Mouse (Mus musculus) forebrain, embryonic 13.5 days (tissue): ENCODE data around the gene Sema4b. TPM values are rescaled to one million over a fixed set of nuclear protein-coding genes. Genes with fewer than 3 reads are reported as not detected.

Experiments used
- ATAC-seq: fragments of 200-750 bp; cut with Nextera tagmentation; 2 replicates; pipeline ENCODE4 v1.8.0; 2017
- H3K27ac ChIP-seq: fragments of 300-500 bp; sonication (generic); 2 replicates; pipeline ENCODE4 v1.5.1; 2015; ENCODE audit warnings: inconsistent platforms, mild to moderate bottlenecking, moderate library complexity
- H3K27me3 ChIP-seq: fragments of 300-500 bp; sonication (generic); 2 replicates; pipeline ENCODE4 v1.6.1; 2015; ENCODE audit warnings: mild to moderate bottlenecking, inconsistent platforms
- H3K36me3 ChIP-seq: fragments of 300-500 bp; sonication (generic); 2 replicates; pipeline ENCODE4 v1.6.1; 2015; ENCODE audit warnings: mild to moderate bottlenecking, inconsistent platforms; ENCODE audit not compliant: poor library complexity, severe bottlenecking
- H3K4me1 ChIP-seq: fragments of 300-500 bp; sonication (generic); 2 replicates; pipeline ENCODE4 v1.6.1; 2015; ENCODE audit warnings: inconsistent platforms
- H3K4me2 ChIP-seq: fragments of 300-500 bp; sonication (generic); 2 replicates; pipeline ENCODE4 v1.6.1; 2015; ENCODE audit warnings: inconsistent platforms, mild to moderate bottlenecking, moderate library complexity
- H3K4me3 ChIP-seq: fragments of 300-500 bp; sonication (generic); 2 replicates; pipeline ENCODE4 v1.5.1; 2015; ENCODE audit warnings: mild to moderate bottlenecking, inconsistent platforms
- H3K9ac ChIP-seq: fragments of 300-500 bp; sonication (generic); 2 replicates; pipeline ENCODE4 v1.6.1; 2015; ENCODE audit warnings: mild to moderate bottlenecking, inconsistent platforms
- H3K9me3 ChIP-seq: fragments of 300-500 bp; sonication (generic); replicated peaks from 2 replicates; pipeline ENCODE4 v1.6.1; 2016; ENCODE audit warnings: inconsistent platforms
- WGBS: fragments of 180-500 bp; shearing (Covaris S2); methylation state at CpG from one replicate; pipeline ENCODE4 v1.1.7; 2015; 5-methylcytosine and 5-hydroxymethylcytosine counted together
- polyA plus RNA-seq: library from polyadenylated mRNA; unstranded; fragments of >200 nt; fragmentation: Nextera tagmentation; extraction: Ambion mirVana; gene quantifications from 2 replicates; pipeline ENCODE4 v1.2.1, GENCODE M21; 2015

Gene Sema4b
- polyA plus RNA-seq, 1 experiment from 2014 or later: 20.7 TPM

- H3K36me3 ChIP-seq: peaks cover 14% of the 10 kb centered on the region
- H3K4me1 ChIP-seq: peaks cover 30% of the 10 kb centered on the region
- H3K27ac ChIP-seq: no peak overlapping the region
- H3K27me3 ChIP-seq: peaks cover 15% of the 10 kb centered on the region
- H3K4me2 ChIP-seq: peak overlapping the region; percentile 83
- H3K4me3 ChIP-seq: peak overlapping the region; percentile 68
- no peak; the same call in 1 of the 2 replicates for ATAC-seq
- peak overlapping the region; percentile 77 for H3K9ac ChIP-seq
- H3K9me3 ChIP-seq: no peaks in the 10 kb centered on the region
- WGBS: under 1% methylated on average over 29 of the region's 29 CpGs
Measured at GRCm38 (mm10) chr7:80231971-80232488, 45.4 kb downstream of the Sema4b start.

GRCm38 (mm10) chr7:80232489-80233029 lies 45.9 kb downstream of the Sema4b start, which contains the start of the genes Cib1 and Gdpgp1:
Cib1 (minus strand) TSS chr7:80232813.
Gdpgp1 (plus strand) TSS chr7:80232865.
- under 1% methylated on average over 54 of the region's 56 CpGs for WGBS
- H3K27ac ChIP-seq: no peak within 1 kb of the TSS
- peak; percentile 96 for ATAC-seq

GRCm38 (mm10) chr7:80233799-80234198 lies 47.2 kb downstream of the Sema4b start:
- ATAC-seq: no peak
- Histone ChIP-seq H3K4me1 (peaks cover 30% of the 10 kb centered on the region), H3K4me3 (0 out of 2 replicates have a peak overlapping the region, but pooled peaks have one; percentile 68), H3K27me3 (peaks cover 15% of the 10 kb centered on the region), H3K9ac (0 out of 2 replicates have a peak overlapping the region, but pooled peaks have one; percentile 16), H3K9me3 (no peaks in the 10 kb centered on the region), H3K27ac (no peak overlapping the region), H3K36me3 (peaks cover 8% of the 10 kb centered on the region), H3K4me2 (peak overlapping the region; percentile 83)
- 84% methylated on average over 9 of the region's 9 CpGs for WGBS

More at GRCm38 (mm10) chr7:80232489-80233029, 45.9 kb downstream of the Sema4b start, which contains the start of the genes Cib1 and Gdpgp1:
- Histone ChIP-seq H3K27me3 (peaks cover 15% of the 10 kb centered on the region), H3K4me1 (peaks cover 30% of the 10 kb centered on the region), H3K4me2 (peak within 1 kb of the TSS; percentile 83), H3K4me3 (peak within 1 kb of the TSS; percentile 68), H3K36me3 (peaks cover 8% of the 10 kb centered on the region; the same call in 1 of the 2 replicates), H3K9ac (peak within 1 kb of the TSS; percentile 77), H3K9me3 (no peaks in the 10 kb centered on the region)

- Histone ChIP-seq H3K4me2 (no peak overlapping the region), H3K4me3 (no peak overlapping the region), H3K9ac (no peak overlapping the region), H3K36me3 (peaks cover 30% of the 10 kb centered on the region), H3K27ac (no peak overlapping the region), H3K9me3 (no peaks in the 10 kb centered on the region), H3K27me3 (no peaks in the 10 kb centered on the region), H3K4me1 (peaks cover 14% of the 10 kb centered on the region)
- 88% methylated on average over 10 of the region's 10 CpGs for WGBS
- no peak for ATAC-seq
Measured at GRCm38 (mm10) chr7:80238542-80238941, 51.9 kb downstream of the Sema4b start.

GRCm38 (mm10) chr7:80241661-80242060 lies 55.0 kb downstream of the Sema4b start:
- Histone ChIP-seq H3K9ac (no peak overlapping the region), H3K27me3 (no peaks in the 10 kb centered on the region), H3K4me2 (no peak overlapping the region), H3K4me1 (no peaks in the 10 kb centered on the region), H3K9me3 (no peaks in the 10 kb centered on the region), H3K4me3 (no peak overlapping the region), H3K36me3 (peaks cover 30% of the 10 kb centered on the region), H3K27ac (no peak overlapping the region)
- WGBS: 87% methylated on average over 4 of the region's 4 CpGs
- ATAC-seq: no peak

- peaks cover 12% of the 10 kb centered on the region for H3K36me3 ChIP-seq
- no peak for ATAC-seq
- H3K4me3 ChIP-seq: no peak overlapping the region
- no peaks in the 10 kb centered on the region for H3K27me3 ChIP-seq
- no peak overlapping the region for H3K27ac ChIP-seq
- no peak overlapping the region for H3K9ac ChIP-seq
- no peaks in the 10 kb centered on the region for H3K9me3 ChIP-seq
- H3K4me1 ChIP-seq: no peaks in the 10 kb centered on the region
- H3K4me2 ChIP-seq: no peak overlapping the region
- 92% methylated on average over 4 of the region's 4 CpGs for WGBS
Measured at GRCm38 (mm10) chr7:80244851-80245250, 58.2 kb downstream of the Sema4b start.

GRCm38 (mm10) chr7:80246148-80246721 lies 59.6 kb downstream of the Sema4b start, which contains the start of gene Ttll13:
Ttll13 (plus strand) TSS chr7:80246376.
- peak within 1 kb of the TSS; percentile 69 for H3K27ac ChIP-seq
- H3K9ac ChIP-seq: peak within 1 kb of the TSS; percentile 73
- ATAC-seq: peak; percentile 97
- WGBS: under 1% methylated on average over 48 of the region's 48 CpGs
- peak within 1 kb of the TSS; percentile 66 for H3K4me2 ChIP-seq
- H3K4me3 ChIP-seq: peak within 1 kb of the TSS; percentile 58
- H3K36me3 ChIP-seq: no peaks in the 10 kb centered on the region
- H3K9me3 ChIP-seq: no peaks in the 10 kb centered on the region
- no peaks in the 10 kb centered on the region for H3K4me1 ChIP-seq
- no peaks in the 10 kb centered on the region for H3K27me3 ChIP-seq

GRCm38 (mm10) chr7:80246859-80247258 lies 60.2 kb downstream of the Sema4b start:
- 67% methylated on average over 7 of the region's 7 CpGs for WGBS

GRCm38 (mm10) chr7:80252437-80252836 lies 65.8 kb downstream of the Sema4b start:
- Histone ChIP-seq H3K27ac (no peak overlapping the region), H3K4me3 (no peak overlapping the region), H3K9ac (no peak overlapping the region), H3K9me3 (no peaks in the 10 kb centered on the region), H3K27me3 (peaks cover 34% of the 10 kb centered on the region), H3K4me2 (no peak overlapping the region), H3K4me1 (no peaks in the 10 kb centered on the region), H3K36me3 (no peaks in the 10 kb centered on the region)
- WGBS: 84% methylated on average over 7 of the region's 7 CpGs
- ATAC-seq: no peak

More at GRCm38 (mm10) chr7:80246859-80247258, 60.2 kb downstream of the Sema4b start:
- Histone ChIP-seq H3K4me2 (peak overlapping the region; percentile 66), H3K4me3 (peak overlapping the region; percentile 58), H3K27ac (no peak overlapping the region; the same call in 1 of the 2 replicates), H3K9me3 (no peaks in the 10 kb centered on the region), H3K27me3 (peaks cover 6% of the 10 kb centered on the region; the same call in 1 of the 2 replicates), H3K9ac (no peak overlapping the region), H3K36me3 (no peaks in the 10 kb centered on the region), H3K4me1 (no peaks in the 10 kb centered on the region)
- no peak for ATAC-seq

- Histone ChIP-seq H3K27me3 (peaks cover 34% of the 10 kb centered on the region), H3K4me2 (no peak overlapping the region)
Measured at GRCm38 (mm10) chr7:80252886-80253285, 66.2 kb downstream of the Sema4b start.

GRCm38 (mm10) chr7:80255981-80256380 lies 69.3 kb downstream of the Sema4b start:
- Histone ChIP-seq H3K36me3 (no peaks in the 10 kb centered on the region), H3K9ac (no peak overlapping the region), H3K27ac (no peak overlapping the region), H3K9me3 (no peaks in the 10 kb centered on the region), H3K27me3 (peaks cover 58% of the 10 kb centered on the region), H3K4me1 (no peaks in the 10 kb centered on the region), H3K4me3 (no peak overlapping the region), H3K4me2 (no peak overlapping the region)
- 74% methylated on average over 2 of the region's 2 CpGs for WGBS
- ATAC-seq: no peak

More at GRCm38 (mm10) chr7:80252886-80253285, 66.2 kb downstream of the Sema4b start:
- Histone ChIP-seq H3K9me3 (no peaks in the 10 kb centered on the region), H3K4me1 (no peaks in the 10 kb centered on the region), H3K36me3 (no peaks in the 10 kb centered on the region), H3K4me3 (no peak overlapping the region), H3K9ac (no peak overlapping the region), H3K27ac (no peak overlapping the region)
- WGBS: 91% methylated on average over 11 of the region's 11 CpGs
- ATAC-seq: no peak

- Histone ChIP-seq H3K4me2 (no peak overlapping the region), H3K27me3 (peaks cover 50% of the 10 kb centered on the region), H3K4me3 (no peak overlapping the region), H3K9me3 (no peaks in the 10 kb centered on the region), H3K27ac (no peak overlapping the region), H3K36me3 (no peaks in the 10 kb centered on the region), H3K4me1 (peaks cover 9% of the 10 kb centered on the region), H3K9ac (no peak overlapping the region)
- ATAC-seq: no peak
- WGBS: 74% methylated on average over 2 of the region's 2 CpGs
Measured at GRCm38 (mm10) chr7:80257706-80258105, 71.1 kb downstream of the Sema4b start.
